Mouse (Mus musculus) MEL (cell line): ENCODE measurements at regions not wholly inside any gene's neighbourhood (a gene's known extent, or its start where the extent isn't known, plus 50 kb on each side); places are given as distances from the start of the nearest gene placed in this dataset.

Experiments
- DNase-seq: peaks from one replicate; pipeline ENCODE4 v3.0.0; 2011; ENCODE audit warnings: low read depth, low spot score
- H3K27ac ChIP-seq: 2 replicates; pipeline ENCODE4 v1.5.1; 2012; ENCODE audit warnings: low read depth, mild to moderate bottlenecking, control low read depth, low read length, moderate library complexity; ENCODE audit not compliant: control insufficient read depth
- H3K27me3 ChIP-seq, 2 experiments: fragments of 150-350 bp in 1 of 2; sonication (generic) in 1 of 2; 2 replicates each; pipeline ENCODE4 v1.6.1; 2012; ENCODE audit warnings: low read length in 2 of 2, mild to moderate bottlenecking in 2 of 2, improper control_type of control experiment in 1 of 2, moderate library complexity in 1 of 2; ENCODE audit not compliant: insufficient read depth in 2 of 2, control insufficient read depth in 1 of 2
- H3K36me3 ChIP-seq, 2 experiments: 2 replicates each; pipeline ENCODE4 v1.6.1; 2012 to 2014; ENCODE audit warnings: low read length in 2 of 2, improper control_type of control experiment in 1 of 2, inconsistent platforms in 1 of 2, mild to moderate bottlenecking in 1 of 2; ENCODE audit not compliant: insufficient read depth in 2 of 2, control insufficient read depth in 1 of 2
- H3K4me1 ChIP-seq, 2 experiments: fragments of 150-350 bp in 1 of 2; sonication (generic) in 1 of 2; 2 replicates each; pipeline ENCODE4 v1.6.1; 2012; ENCODE audit warnings: low read length in 2 of 2, improper control_type of control experiment in 1 of 2, mild to moderate bottlenecking in 1 of 2; ENCODE audit not compliant: insufficient read depth in 2 of 2, control insufficient read depth in 1 of 2
- H3K4me3 ChIP-seq, 2 experiments: fragments of 150-350 bp in 1 of 2; sonication (generic) in 1 of 2; 2 replicates each; pipeline ENCODE4 v1.5.1; 2012; ENCODE audit warnings: low read depth in 2 of 2, low read length in 2 of 2, mild to moderate bottlenecking in 2 of 2, moderate library complexity in 2 of 2, control low read depth in 1 of 2, improper control_type of control experiment in 1 of 2; ENCODE audit not compliant: control insufficient read depth in 1 of 2, insufficient read depth in 1 of 2
- H3K79me2 ChIP-seq: 2 replicates; pipeline ENCODE4 v1.6.1; 2012; ENCODE audit warnings: mild to moderate bottlenecking, low read length, moderate library complexity; ENCODE audit not compliant: control insufficient read depth, poor library complexity, insufficient read depth
- H3K9ac ChIP-seq: 2 replicates; pipeline ENCODE4 v1.6.1; 2012; ENCODE audit warnings: low read depth, mild to moderate bottlenecking, control low read depth, low read length, moderate library complexity; ENCODE audit not compliant: control insufficient read depth, poor library complexity, severe bottlenecking
- H3K9me3 ChIP-seq: fragments of 150-350 bp; sonication (generic); replicated peaks from 2 replicates; pipeline ENCODE4 v1.6.1; 2012; ENCODE audit warnings: mild to moderate bottlenecking, low read length, improper control_type of control experiment, moderate library complexity; ENCODE audit not compliant: insufficient read depth
- BHLHE40 ChIP-seq: IDR thresholded peaks from 2 replicates; pipeline ENCODE4 v1.6.1; 2012; ENCODE audit warnings: low read depth, mild to moderate bottlenecking, inconsistent platforms, low read length, improper control_type of control experiment, borderline replicate concordance
- CTCF ChIP-seq, 3 experiments: IDR thresholded peaks in 2 of 3; conservative IDR thresholded peaks in 1 of 3; 2 replicates each; pipeline ENCODE4 v1.5.1; 2011 to 2012; ENCODE audit warnings: low read length in 3 of 3, low read depth in 2 of 3, mild to moderate bottlenecking in 2 of 3, improper control_type of control experiment in 1 of 3, inconsistent platforms in 1 of 3, mixed read lengths in 1 of 3, moderate library complexity in 1 of 3; ENCODE audit not compliant: control insufficient read depth in 1 of 3, insufficient read depth in 1 of 3, poor library complexity in 1 of 3, severe bottlenecking in 1 of 3
- E2F4 ChIP-seq: IDR thresholded peaks from 2 replicates; pipeline ENCODE4 v1.6.1; 2011; ENCODE audit warnings: low read depth, low read length, improper control_type of control experiment, borderline replicate concordance
- EP300 ChIP-seq, 2 experiments: IDR thresholded peaks; 2 replicates each; pipeline ENCODE4 v1.6.1; 2011; ENCODE audit warnings: improper control_type of control experiment in 2 of 2, low read length in 2 of 2, low read depth in 1 of 2, mild to moderate bottlenecking in 1 of 2
- GABPA ChIP-seq: IDR thresholded peaks from 2 replicates; pipeline ENCODE4 v1.6.1; 2012; ENCODE audit warnings: low read depth, mild to moderate bottlenecking, inconsistent platforms, low read length, improper control_type of control experiment, moderate library complexity
- GATA1 ChIP-seq: IDR thresholded peaks from 2 replicates; pipeline ENCODE4 v1.6.1; 2011; ENCODE audit warnings: low read depth, low read length, improper control_type of control experiment
- JUND ChIP-seq: IDR thresholded peaks from 2 replicates; pipeline ENCODE4 v1.6.1; 2011; ENCODE audit warnings: low read depth, mild to moderate bottlenecking, improper control_type of control experiment, low read length
- MXI1 ChIP-seq: IDR thresholded peaks from 2 replicates; pipeline ENCODE4 v1.6.1; 2011; ENCODE audit warnings: mild to moderate bottlenecking, low read depth, low read length, improper control_type of control experiment
- POLR2A ChIP-seq, 2 experiments: IDR thresholded peaks; 2 replicates each; pipeline ENCODE4 v1.6.1; 2011 to 2012; ENCODE audit warnings: low read length in 2 of 2, mild to moderate bottlenecking in 2 of 2, control low read depth in 1 of 2, improper control_type of control experiment in 1 of 2, low read depth in 1 of 2, moderate library complexity in 1 of 2; ENCODE audit not compliant: control insufficient read depth in 1 of 2, insufficient read depth in 1 of 2, poor library complexity in 1 of 2
- POLR2AphosphoS5 ChIP-seq: IDR thresholded peaks from 2 replicates; pipeline ENCODE4 v1.6.1; 2012; ENCODE audit warnings: low read depth, borderline replicate concordance, mild to moderate bottlenecking, inconsistent platforms, low read length, moderate library complexity, mixed read lengths
- TAL1 ChIP-seq: IDR thresholded peaks from 2 replicates; pipeline ENCODE4 v1.6.1; 2012; ENCODE audit warnings: mild to moderate bottlenecking, inconsistent platforms, low read length, moderate library complexity, mixed read lengths
- USF1 ChIP-seq: IDR thresholded peaks from 2 replicates; pipeline ENCODE4 v1.6.1; 2014; ENCODE audit warnings: low read depth, mild to moderate bottlenecking, inconsistent platforms, low read length, improper control_type of control experiment, moderate library complexity
- ZNF384 ChIP-seq: IDR thresholded peaks from 2 replicates; pipeline ENCODE4 v1.6.1; 2012; ENCODE audit warnings: low read depth, mild to moderate bottlenecking, inconsistent platforms, low read length, improper control_type of control experiment

DNA sequence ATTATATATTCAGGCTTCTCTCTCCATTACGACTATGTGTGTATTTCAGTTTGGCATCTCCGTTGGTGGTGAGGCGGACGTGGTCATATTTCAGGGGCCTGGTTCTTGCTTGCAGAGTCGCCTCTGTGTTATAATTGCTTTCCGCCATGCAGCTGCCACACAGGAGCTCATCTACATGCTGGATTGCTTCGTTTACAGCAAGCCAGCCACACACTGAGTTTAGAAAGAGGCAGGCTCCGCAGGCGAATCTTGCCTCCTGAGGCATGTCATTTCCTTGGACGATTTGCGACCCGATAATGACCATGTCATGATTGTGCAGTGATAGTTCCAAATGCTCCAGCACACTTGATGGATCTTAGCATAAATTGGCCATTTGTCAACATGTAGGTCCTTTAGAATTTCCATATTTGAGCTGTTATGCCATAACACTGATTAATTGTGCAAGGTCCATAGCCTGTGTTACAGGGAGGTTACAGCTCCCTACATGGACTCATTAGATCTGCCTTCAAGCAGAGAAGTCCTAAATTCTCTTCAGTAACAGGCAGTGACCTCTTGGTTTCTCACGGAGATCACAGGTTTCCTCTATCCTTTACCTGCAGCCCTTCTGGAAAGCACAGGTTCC, 335.9 kb downstream of the Psat1 start:
- Histone ChIP-seq H3K4me3 (no peak overlapping the region), H3K27me3 (0 out of 4 replicates have a peak, but pooled peaks cover 0 to 1% of the 10 kb centered on the region in 2 experiments), H3K9me3 (no peaks in the 10 kb centered on the region), H3K4me1 (no peaks in the 10 kb centered on the region), H3K9ac (no peak overlapping the region), H3K36me3 (no peaks in the 10 kb centered on the region)
- DNase-seq, result no peak
- TF ChIP-seq POLR2A (IDR thresholded peaks at IDR 0.05; ENCODE audit: control insufficient read depth in 1 of 2, insufficient read depth in 1 of 2, low read depth in 1 of 2, low read length in 2 of 2, poor library complexity in 1 of 2) (no peak), E2F4 (no peak), POLR2AphosphoS5 (no peak), GABPA (no peak)
- TF ChIP-seq, all 39 proteins: peak for 0
- Histone ChIP-seq H3K79me2 (no peaks in the 10 kb centered on the region), H3K27ac (no peak overlapping the region)

DNA sequence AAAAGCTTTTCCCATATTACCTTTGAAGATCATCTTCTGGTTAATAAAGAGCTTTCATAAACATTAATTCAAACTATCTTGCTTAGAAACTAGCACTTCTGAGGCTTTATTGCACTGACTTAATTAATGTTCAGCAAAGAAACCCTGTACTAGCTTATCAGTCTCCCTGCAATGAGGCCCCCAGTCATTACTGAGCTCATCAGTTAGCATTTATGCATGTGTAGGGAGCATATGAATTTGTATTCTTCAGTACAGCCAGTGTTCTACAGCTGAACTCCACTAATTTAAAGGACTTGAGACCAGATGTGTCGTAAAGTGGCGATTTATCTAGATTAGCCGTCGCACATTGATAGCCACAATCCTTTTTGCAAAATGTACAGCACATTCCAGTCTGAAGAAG, 340.7 kb downstream of the Psat1 start:
- no peaks in the 10 kb centered on the region for H3K79me2 ChIP-seq
- H3K9ac ChIP-seq, result no peak overlapping the region
- H3K9me3 ChIP-seq, result no peaks in the 10 kb centered on the region
- DNase-seq, result no peak
- H3K4me1 ChIP-seq, result no peaks in the 10 kb centered on the region
- TF ChIP-seq EP300 (IDR thresholded peaks at IDR 0.05; ENCODE audit: low read depth in 1 of 2, low read length in 2 of 2), result no peak
- TF ChIP-seq TAL1, result no peak
- no peak for TF ChIP-seq GATA1
- no peak for TF ChIP-seq CTCF (IDR thresholded peaks at IDR 0.05 in 2 of 3, conservative IDR thresholded peaks at IDR 0.05 in 1 of 3; ENCODE audit: control insufficient read depth in 1 of 3, insufficient read depth in 1 of 3, low read depth in 2 of 3, low read length in 3 of 3, poor library complexity in 1 of 3, severe bottlenecking in 1 of 3)
- TF ChIP-seq POLR2A (IDR thresholded peaks at IDR 0.05; ENCODE audit: control insufficient read depth in 1 of 2, insufficient read depth in 1 of 2, low read depth in 1 of 2, low read length in 2 of 2, poor library complexity in 1 of 2), result no peak
- TF ChIP-seq, all 39 proteins: peak for 0
- Histone ChIP-seq H3K27ac (no peak overlapping the region), H3K36me3 (no peaks in the 10 kb centered on the region), H3K4me3 (no peak overlapping the region), H3K27me3 (0 out of 4 replicates have a peak, but pooled peaks cover 0 to 1% of the 10 kb centered on the region in 2 experiments)

DNA sequence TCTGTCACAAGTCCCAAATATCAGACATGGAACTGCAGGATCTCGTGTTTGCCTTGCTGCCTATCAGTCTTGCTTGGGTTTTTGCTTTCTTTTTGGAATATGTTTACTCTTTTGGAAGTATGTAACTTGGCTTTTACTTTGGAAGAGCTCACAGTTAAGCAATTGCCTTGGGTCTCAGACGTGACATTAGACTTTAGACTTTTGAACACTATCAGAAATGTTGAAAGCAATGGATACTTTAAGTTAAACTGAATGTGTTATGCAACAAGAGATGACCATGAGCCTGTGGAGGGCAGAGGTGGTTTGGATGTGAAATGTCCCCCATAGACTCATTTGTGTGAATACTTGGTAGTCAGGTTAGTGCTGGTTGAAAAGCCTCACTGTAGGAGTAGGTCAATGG, 354.3 kb downstream of the Psat1 start:
- no peak for DNase-seq
- no peak for TF ChIP-seq EP300 (IDR thresholded peaks at IDR 0.05; ENCODE audit: low read depth in 1 of 2, low read length in 2 of 2)
- TF ChIP-seq JUND, result no peak
- TF ChIP-seq BHLHE40, result no peak
- no peak for TF ChIP-seq USF1
- TF ChIP-seq ZNF384, result no peak
- TF ChIP-seq POLR2A (IDR thresholded peaks at IDR 0.05; ENCODE audit: control insufficient read depth in 1 of 2, insufficient read depth in 1 of 2, low read depth in 1 of 2, low read length in 2 of 2, poor library complexity in 1 of 2), result no peak
- TF ChIP-seq MXI1, result no peak
- H3K4me1 ChIP-seq, result no peaks in the 10 kb centered on the region

More for the DNA sequence above, 354.3 kb downstream of the Psat1 start:
- no peak overlapping the region for H3K9ac ChIP-seq
- no peak overlapping the region for H3K27ac ChIP-seq
- no peaks in the 10 kb centered on the region for H3K36me3 ChIP-seq
- H3K4me3 ChIP-seq, result no peak overlapping the region
- no peaks in the 10 kb centered on the region for H3K9me3 ChIP-seq
- H3K79me2 ChIP-seq, result no peaks in the 10 kb centered on the region
- no peaks in the 10 kb centered on the region for H3K27me3 ChIP-seq
